Mouse (Mus musculus) testis, postnatal 10 days (tissue): ENCODE data around the gene Hist2h3c1.
"Not testable (repeated sequence)": the region's sequence is repeated elsewhere in the genome, so short reads cannot be mapped to it uniquely, and the experiment has no call there.

Experiments used
- DNase-seq: peaks from one replicate; pipeline ENCODE4 v3.0.0; 2021; ENCODE audit warnings: low spot score

Gene Hist2h3c1

GRCm38 (mm10) chr3:96235836-96236235 lies 10.6 kb upstream of the Hist2h3c1 start:
- no peak for DNase-seq

DNA sequence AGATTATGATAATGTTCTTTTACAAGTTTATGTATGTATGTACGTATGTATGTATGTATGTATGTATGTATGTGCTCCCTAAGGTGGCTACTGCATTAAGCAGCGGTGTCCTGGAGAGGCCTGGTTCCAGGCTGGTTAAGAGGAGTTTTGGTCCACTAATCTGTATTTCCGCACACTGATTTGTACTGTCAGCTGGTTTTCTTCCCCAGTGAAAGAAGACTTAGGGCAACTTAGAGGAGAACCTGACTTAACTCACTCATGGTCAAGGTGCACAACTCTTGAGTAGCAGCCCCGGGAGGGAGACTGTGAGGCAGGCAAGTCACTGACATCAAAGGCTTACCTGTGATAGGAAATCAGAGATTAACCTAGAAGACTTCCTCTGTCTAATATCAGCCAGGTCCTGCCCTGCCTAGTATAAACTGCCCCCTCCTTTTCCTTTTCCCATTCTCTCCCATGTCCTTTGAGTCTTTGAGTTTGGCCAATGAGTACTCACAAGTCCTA lies 9.6 kb upstream of the Hist2h3c1 start:
- no peak for DNase-seq

GRCm38 (mm10) chr3:96237335-96237903 lies 9.1 kb upstream of the Hist2h3c1 start:
- no peak for DNase-seq

GRCm38 (mm10) chr3:96237904-96238511 lies 8.5 kb upstream of the Hist2h3c1 start:
- DNase-seq, result no peak

DNA sequence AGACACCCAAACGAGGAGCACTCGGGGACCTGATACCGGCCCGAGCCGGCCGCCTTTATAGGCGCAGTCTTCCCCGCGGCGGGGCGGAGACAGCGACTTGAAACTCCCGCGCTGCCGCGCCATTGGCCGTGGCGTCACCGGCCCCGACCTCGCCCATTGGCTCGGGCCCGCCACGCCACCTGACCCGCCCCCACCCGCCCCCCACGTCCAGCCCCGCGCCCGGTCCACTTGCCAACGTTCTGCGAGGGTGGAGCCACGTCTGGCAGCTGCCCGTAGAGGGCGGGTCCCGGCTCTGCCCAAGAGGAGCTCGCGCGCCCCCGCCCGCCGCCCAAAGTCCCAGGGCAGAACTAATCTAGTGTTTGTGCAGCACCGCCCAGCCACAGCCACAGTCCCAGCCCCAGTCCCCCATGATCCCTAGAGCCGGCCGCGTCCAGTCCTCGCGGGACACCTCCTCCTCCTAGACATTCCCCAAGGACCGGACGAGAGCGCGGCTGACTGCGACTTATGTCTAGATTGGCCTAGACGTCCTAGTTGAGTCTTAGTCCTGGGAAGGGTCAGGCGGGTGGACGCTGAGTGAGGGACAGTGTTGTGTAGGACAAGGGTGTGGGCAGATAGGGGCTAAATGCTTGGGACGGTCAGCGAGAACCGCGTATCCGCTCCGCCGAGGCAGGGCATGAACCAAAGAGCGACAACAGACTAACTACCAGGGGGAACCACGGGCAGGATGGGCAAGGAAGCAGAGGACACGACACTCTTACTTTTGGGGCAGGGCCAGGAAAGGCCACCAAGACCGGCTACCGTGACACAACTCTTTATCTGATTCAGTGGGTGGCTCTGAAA lies 7.3 kb upstream of the Hist2h3c1 start, which contains the start of gene Hist2h3c2:
Gene Hist2h3c2, minus strand, starts transcription at position 174 of the 840 bp plus-strand sequence.
- not testable (repeated sequence) for DNase-seq

- DNase-seq, result peak; percentile 89
Observed at GRCm38 (mm10) chr3:96239949-96240798, 6.3 kb upstream of the Hist2h3c1 start, which contains the start of gene Hist2h2aa2. TSS of gene Hist2h2aa2 (minus strand) at chr3:96240276.

DNA sequence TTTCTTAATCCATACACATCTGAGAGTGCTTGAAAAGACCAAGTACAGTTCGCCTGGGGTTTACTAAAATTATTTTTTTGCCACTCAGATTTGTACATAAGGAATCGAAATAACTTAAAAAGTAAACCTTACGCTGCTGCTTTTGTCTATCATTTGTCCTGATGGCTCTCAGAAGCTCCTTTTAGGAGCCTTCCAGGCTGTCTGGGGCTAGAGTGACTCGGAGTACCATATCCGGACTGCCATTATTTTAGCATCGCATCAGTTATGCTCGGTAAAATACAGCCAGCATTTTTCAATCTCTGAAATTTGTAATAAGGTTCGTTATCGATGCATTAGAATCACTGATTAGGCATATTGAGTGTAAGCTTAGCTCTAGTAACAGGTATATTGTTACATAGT lies 5.7 kb upstream of the Hist2h3c1 start:
- no peak for DNase-seq

GRCm38 (mm10) chr3:96243921-96244572 lies 2.4 kb upstream of the Hist2h3c1 start:
- DNase-seq, result no peak

DNA sequence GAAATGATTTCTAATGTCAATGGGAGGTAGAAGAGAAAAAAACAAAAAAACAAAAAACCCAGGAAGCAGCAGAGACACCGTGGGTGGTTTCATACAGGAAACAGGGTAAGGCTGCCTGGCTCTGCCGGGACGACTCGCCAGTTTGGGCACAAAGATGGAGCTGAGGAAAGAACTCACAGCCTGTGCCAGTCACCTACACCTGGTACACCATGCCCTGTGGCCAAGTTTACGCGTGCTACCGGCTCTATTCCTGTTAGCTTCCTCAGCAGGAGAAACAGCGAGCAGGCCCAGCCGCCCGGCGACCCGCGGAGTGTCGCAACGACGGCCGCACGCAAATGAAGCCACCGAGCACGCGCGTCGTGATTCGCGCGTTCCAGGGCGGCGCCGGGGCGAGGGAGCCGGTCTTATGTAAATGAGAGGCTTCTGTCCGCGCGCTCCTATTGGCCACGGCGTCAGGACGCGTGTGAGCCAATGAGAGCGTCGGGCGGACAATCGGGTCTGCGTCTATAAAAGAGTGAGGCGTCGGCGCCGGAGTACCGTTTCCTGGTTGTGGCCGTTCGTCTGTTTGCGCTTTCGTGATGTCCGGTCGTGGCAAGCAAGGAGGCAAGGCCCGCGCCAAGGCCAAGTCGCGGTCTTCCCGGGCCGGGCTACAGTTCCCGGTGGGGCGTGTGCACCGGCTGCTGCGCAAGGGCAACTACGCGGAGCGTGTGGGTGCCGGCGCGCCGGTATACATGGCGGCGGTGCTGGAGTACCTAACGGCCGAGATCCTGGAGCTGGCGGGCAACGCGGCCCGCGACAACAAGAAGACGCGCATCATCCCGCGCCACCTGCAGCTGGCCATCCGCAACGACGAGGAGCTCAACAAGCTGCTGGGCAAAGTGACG lies 1.2 kb upstream of the Hist2h3c1 start, which contains the start of gene Hist2h2aa1:
Gene Hist2h2aa1, plus strand, starts transcription at position 495 of the 884 bp plus-strand sequence.
- DNase-seq, result peak; percentile 84

DNA sequence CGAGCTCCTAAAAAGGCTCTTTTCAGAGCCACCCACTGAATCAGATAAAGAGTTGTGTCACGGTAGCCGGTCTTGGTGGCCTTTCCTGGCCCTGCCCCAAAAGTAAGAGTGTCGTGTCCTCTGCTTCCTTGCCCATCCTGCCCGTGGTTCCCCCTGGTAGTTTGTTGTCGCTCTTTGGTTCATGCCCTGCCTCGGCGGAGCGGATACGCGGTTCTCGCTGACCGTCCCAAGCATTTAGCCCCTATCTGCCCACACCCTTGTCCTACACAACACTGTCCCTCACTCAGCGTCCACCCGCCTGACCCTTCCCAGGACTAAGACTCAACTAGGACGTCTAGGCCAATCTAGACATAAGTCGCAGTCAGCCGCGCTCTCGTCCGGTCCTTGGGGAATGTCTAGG lies 467 bp upstream of the Hist2h3c1 start:
- not testable (repeated sequence) for DNase-seq

- no peak for DNase-seq
Observed at GRCm38 (mm10) chr3:96247356-96248140, 1.1 kb downstream of the Hist2h3c1 start.

DNA sequence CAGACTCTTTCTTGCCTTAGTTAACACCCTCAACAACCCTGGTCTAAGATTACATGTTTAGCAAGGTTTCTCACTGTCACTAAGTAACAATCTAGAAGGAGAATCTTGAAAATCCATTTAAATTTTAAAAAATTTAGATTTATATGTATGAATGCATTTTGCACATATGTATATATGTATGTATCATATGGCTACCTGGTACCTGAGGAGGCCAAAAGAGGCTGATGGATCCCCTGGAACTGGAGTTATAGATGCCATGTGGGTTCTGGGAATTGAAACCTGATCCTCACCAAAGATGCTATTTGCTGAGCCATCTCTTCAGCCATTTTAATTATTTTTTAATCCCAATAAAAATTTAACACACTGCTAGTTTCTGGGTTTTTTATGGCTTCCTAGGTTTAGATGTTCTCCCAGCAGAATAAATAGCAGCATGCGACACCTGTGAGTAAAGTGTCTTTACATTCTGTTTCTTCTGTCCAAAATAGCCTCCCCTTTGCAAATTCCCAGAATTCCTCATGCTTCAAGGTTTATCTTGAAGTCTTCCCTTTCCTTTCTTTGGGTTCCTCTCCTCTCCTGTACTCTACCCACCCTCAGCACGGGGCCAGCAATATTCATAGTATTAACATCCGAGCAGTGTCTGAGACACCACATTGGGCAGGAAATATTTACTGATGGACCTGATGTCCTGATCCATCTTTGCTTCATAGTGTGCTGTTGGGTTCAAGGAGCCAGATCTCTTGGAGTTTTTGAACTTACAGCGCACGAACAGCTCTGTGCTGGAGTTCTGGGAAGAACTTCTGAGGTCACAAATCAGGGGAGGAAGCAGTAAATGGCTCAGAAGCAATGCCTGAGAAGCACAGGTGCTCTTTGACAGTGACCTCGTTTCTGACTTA lies 1.9 kb downstream of the Hist2h3c1 start:
- DNase-seq, result no peak

- DNase-seq, result no peak
Observed at GRCm38 (mm10) chr3:96249034-96249345, 2.5 kb downstream of the Hist2h3c1 start.

DNA sequence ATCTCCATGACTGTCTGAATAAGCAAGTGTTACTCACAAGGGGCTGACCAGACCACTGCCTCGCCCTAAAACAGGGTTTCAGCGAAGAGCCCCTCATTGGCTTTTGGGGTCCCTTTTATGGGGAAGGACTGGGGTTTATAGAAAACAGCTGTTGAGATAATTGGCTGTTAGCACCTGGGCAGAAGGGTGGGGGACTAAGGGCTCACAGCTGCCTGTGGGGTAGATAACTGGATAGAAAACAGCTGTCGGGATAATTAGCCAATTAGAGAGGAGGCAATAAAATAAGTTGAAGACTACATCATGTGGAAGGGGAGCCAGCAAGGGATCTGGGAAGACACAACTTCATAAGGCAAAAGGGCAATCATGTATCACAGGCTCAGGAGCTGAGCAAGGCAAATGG lies 4.4 kb downstream of the Hist2h3c1 start:
- no peak for DNase-seq

GRCm38 (mm10) chr3:96251787-96252186 lies 5.3 kb downstream of the Hist2h3c1 start:
- DNase-seq, result no peak

- DNase-seq, result no peak
Observed at GRCm38 (mm10) chr3:96254683-96255355, 8.3 kb downstream of the Hist2h3c1 start.

DNA sequence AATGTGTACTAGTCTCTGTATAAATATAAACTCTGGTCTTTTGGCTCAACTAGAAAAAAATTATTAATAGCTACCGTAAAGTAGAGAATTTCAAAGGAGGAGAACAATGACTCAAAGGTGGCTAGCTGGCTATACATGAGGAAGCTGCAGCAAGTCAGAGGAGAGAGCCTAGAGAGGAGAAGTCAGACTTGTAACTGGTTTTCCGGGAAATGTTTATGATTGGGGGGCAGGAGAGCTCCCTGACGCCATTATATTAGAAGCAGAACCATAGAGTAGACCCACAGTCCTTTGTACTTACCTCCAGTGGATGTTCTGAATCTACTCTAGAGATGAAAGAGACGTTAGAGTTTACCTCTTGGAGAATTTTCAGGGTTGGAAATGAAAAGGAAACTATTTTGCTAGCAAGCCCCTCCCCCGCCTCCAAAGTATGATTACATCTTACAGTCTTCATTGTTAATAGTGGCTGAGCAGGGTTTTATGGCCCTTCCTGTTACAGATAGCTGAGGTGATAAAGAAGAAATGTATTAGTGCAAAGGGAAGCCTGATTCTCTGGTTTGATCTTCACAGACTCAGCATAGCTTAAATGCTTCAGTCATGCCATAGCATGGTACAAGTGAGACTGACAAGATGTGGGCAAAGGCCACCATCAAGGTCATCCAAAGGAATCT lies 9.6 kb downstream of the Hist2h3c1 start:
- no peak for DNase-seq
